Mouse (Mus musculus): ENCODE results near the gene Krt28. TPM values are rescaled to one million over a fixed set of nuclear protein-coding genes. Genes with fewer than 3 reads are reported as not detected.

Krt28 gene
- not detected for polyA plus RNA-seq (2017; shearing (Covaris generic))

GRCm38 (mm10) chr11:99374803-99375202 is at the start of gene Krt28:
Krt28 (minus strand) TSS chr11:99374903.

GRCm38 (mm10) chr11:99422159-99422558 is 47.5 kb upstream of the Krt28 start, which contains the start of gene Krt12:
Krt12 (minus strand) TSS chr11:99422259.

GRCm38 (mm10) chr11:99389264-99389663 is 14.6 kb upstream of the Krt28 start, which contains the start of gene Krt10:
Krt10 (minus strand) TSS chr11:99389364.

GRCm38 (mm10) chr11:99351004-99351403 is 23.7 kb downstream of the Krt28 start, which contains the start of gene Krt27:
Krt27 (minus strand) TSS chr11:99351104.

GRCm38 (mm10) chr11:99337866-99338265 is 36.8 kb downstream of the Krt28 start, which contains the start of gene Krt26:
Krt26 (minus strand) TSS chr11:99337966.

GRCm38 (mm10) chr11:99322851-99323250 is 51.9 kb downstream of the Krt28 start, which contains the start of gene Krt25:
Krt25 (minus strand) TSS chr11:99322951.

Other genes starting within 250 kb of the Krt28 start
- gene Ccr7, start 219.8 kb downstream of the Krt28 start, polyA plus RNA-seq (2017; shearing (Covaris generic)), result 390 TPM
- 205 TPM for gene Smarce1, start 143.9 kb downstream of the Krt28 start, polyA plus RNA-seq (2017; shearing (Covaris generic))
- gene Krt222, start 130.8 kb downstream of the Krt28 start, polyA plus RNA-seq (2017; shearing (Covaris generic)), result 1.2 TPM
- gene Krt24, start 89.6 kb downstream of the Krt28 start, polyA plus RNA-seq (2017; shearing (Covaris generic)), result not detected
- gene Krt25, start 52.0 kb downstream of the Krt28 start, polyA plus RNA-seq (2017; shearing (Covaris generic)), result not detected
- not detected for gene Krt26, start 36.9 kb downstream of the Krt28 start, polyA plus RNA-seq (2017; shearing (Covaris generic))
- gene Krt27, start 23.8 kb downstream of the Krt28 start, polyA plus RNA-seq (2017; shearing (Covaris generic)), result not detected
- 12.6 TPM for gene Krt10, start 14.5 kb upstream of the Krt28 start, polyA plus RNA-seq (2017; shearing (Covaris generic))
- not detected for gene Krt12, start 47.4 kb upstream of the Krt28 start, polyA plus RNA-seq (2017; shearing (Covaris generic))
- gene Krt20, start 63.2 kb upstream of the Krt28 start, polyA plus RNA-seq (2017; shearing (Covaris generic)), result not detected
- not detected for gene Krt23, start 118.2 kb upstream of the Krt28 start, polyA plus RNA-seq (2017; shearing (Covaris generic))
- gene Krt39, start 146.4 kb upstream of the Krt28 start, polyA plus RNA-seq (2017; shearing (Covaris generic)), result not detected
- not detected for gene Krt40, start 168.3 kb upstream of the Krt28 start, polyA plus RNA-seq (2017; shearing (Covaris generic))
- gene Krtap3-3, start 176.0 kb upstream of the Krt28 start, polyA plus RNA-seq (2017; shearing (Covaris generic)), result not detected
- not detected for gene Krtap3-2, start 181.9 kb upstream of the Krt28 start, polyA plus RNA-seq (2017; shearing (Covaris generic))
- gene Gm11939, start 184.6 kb upstream of the Krt28 start, polyA plus RNA-seq (2017; shearing (Covaris generic)), result not detected
- gene Krtap3-1, start 191.7 kb upstream of the Krt28 start, polyA plus RNA-seq (2017; shearing (Covaris generic)), result not detected
- not detected for gene Krtap1-5, start 206.1 kb upstream of the Krt28 start, polyA plus RNA-seq (2017; shearing (Covaris generic))
- not detected for gene Krtap1-4, start 208.8 kb upstream of the Krt28 start, polyA plus RNA-seq (2017; shearing (Covaris generic))
- gene Krtap1-3, start 216.4 kb upstream of the Krt28 start, polyA plus RNA-seq (2017; shearing (Covaris generic)), result not detected
- gene Krtap9-3, start 223.2 kb upstream of the Krt28 start, polyA plus RNA-seq (2017; shearing (Covaris generic)), result not detected
- not detected for gene Gm11938, start 228.4 kb upstream of the Krt28 start, polyA plus RNA-seq (2017; shearing (Covaris generic))
- not detected for gene Gm11937, start 235.3 kb upstream of the Krt28 start, polyA plus RNA-seq (2017; shearing (Covaris generic))
- not detected for gene Krtap2-4, start 239.9 kb upstream of the Krt28 start, polyA plus RNA-seq (2017; shearing (Covaris generic))
- gene Gm11562, start 245.5 kb upstream of the Krt28 start, polyA plus RNA-seq (2017; shearing (Covaris generic)), result not detected

All from activated CD4-positive, CD25-positive, alpha-beta regulatory T cell, adult 9 weeks (primary cell).